Mouse (Mus musculus) neural tube, embryonic 10.5 days (tissue): ENCODE data around the gene Shisa3.

Source experiments
- DNase-seq: peaks from one replicate; pipeline ENCODE4 v3.0.0-alpha.2; 2017; ENCODE audit warnings: low spot score; ENCODE audit errors: extremely low spot score

Gene Shisa3

DNA sequence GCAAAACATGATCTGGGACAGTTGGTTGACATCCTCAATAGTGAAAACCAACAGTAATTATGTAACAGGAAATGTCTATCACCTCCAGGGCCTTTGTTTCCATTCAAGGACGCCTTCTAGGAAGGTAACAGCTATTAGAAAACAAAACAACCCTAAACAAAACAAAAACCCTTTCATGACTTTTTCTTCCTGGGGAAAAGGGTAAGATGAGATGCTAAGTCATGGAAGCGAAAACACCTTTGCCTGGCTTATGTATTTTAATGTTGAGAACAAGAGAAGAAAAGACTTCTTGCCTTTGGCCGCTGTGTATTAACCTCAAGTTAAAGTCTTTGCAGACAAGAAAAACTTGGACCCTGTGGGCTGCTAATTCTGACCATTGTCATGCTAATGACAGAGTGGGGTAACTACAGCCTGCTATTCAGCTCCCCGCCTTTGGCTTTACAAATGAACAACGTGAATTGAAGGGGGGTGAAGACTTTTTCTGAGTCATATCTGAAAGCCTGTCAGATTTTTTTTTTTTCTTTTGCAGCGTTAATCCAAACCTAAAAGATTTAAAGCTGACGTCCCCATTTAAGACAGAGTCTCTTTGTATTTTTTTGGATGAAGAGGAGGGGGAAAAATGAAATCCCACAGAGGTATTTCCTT is 25.6 kb downstream of the Shisa3 start:
- DNase-seq = peak; percentile 19

DNA sequence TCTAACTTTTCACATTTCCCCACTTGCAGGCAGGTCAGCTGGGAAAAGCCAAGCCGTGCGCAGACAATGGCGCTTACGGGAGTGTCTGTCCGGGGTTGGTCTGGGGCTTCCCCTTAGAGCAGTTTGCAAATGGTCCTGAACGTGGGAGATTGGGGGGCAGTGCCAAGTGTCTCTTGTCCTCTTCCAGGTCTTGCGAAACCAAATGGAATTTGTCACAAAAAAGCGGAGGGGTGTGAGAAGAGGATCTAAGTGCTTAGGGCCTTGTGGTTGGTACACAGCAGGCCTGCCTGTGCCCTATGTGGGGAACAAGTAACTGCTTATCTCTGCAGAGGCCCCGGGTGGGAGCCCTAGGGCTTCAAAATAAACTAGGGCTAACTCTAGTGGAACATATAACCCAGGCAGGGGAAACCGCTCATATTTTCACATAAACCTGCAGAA is 26.2 kb downstream of the Shisa3 start:
- peak; percentile 60 for DNase-seq

DNA sequence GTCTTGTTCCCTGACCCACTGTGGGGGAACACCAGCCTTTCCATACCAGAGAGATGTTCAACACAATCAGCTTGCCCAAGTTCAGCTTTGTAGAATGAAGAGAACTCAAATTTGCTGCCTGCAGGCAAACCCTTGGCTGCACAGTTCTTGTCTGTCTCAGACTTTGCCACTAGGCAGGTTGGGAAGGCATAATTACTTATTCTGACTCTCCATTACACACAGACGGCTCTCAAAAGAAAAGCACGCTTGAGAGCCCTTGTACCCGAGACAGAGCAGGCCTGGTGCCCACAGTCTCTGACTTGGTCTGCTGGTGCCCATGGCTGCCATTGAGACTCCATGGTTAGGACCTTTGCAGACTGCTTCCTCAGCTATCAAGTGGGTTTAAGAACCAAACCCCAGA is 26.7 kb downstream of the Shisa3 start:
- no peak for DNase-seq

DNA sequence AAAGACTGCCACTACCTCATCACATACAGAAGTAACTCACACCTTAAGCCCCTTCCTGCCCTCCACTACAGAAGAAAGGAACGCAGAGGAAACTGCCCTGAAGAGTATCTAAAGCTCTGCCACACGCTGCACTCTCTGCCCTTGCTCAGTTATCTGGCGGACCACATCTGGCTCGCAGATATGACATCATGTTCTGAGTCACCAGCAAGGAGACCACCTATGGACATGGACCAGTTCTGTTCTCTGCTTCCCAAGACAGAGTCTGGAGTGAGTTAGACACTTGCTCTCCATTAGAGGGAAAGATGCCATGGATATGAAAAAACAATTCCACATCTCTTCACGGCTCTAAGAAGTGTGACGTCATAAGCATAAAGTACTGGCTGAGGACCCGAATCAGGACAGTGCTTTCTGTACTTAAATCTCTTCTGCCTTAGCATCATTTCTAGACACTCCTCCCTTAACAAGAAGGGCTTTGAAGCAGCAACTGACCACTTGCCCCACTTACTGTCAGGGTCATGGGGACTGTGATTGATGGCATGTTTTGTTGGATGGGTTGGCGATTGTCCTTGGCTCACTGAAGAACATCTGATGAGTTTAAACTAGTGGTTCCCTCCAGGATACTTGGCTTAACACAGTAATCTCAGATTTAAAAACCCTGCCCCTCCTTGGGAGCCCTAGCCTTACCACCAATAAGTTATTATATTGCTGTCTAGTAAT is 33.1 kb downstream of the Shisa3 start:
- DNase-seq = peak; percentile 41

DNA sequence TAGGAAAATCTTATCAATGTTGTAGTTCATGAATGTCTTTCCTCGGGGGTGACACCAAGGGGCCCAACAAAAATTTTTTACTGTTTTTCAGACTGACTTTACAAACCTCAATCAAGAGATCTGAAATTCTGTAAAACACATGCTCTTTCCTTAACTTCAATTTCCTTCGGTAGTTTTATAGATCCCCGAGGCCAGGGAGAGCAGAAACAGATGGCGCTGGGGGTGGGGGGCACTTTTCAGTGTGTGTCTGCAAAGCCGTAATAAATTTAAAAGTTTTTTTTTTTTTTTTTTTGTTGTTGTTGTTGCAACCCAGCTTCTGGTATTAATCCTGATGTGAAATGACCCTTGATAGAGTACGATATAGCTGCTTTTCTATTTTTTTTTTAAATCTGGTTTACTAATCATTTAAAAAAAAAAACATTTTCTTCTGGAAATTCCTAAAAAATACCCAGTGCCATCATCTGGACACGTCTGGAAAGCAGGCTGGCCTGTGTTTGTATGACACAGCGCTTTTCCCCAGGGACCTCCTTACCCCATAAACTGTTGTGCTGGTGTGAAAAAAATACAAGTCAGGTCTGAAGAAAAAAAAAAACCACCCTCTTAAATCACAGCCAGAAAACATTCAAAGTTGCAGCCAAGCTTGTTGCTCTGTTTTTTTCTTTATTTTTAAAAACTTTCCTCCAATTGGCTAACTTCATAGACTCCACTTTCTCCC is 33.9 kb downstream of the Shisa3 start:
- peak; percentile 32 for DNase-seq

DNA sequence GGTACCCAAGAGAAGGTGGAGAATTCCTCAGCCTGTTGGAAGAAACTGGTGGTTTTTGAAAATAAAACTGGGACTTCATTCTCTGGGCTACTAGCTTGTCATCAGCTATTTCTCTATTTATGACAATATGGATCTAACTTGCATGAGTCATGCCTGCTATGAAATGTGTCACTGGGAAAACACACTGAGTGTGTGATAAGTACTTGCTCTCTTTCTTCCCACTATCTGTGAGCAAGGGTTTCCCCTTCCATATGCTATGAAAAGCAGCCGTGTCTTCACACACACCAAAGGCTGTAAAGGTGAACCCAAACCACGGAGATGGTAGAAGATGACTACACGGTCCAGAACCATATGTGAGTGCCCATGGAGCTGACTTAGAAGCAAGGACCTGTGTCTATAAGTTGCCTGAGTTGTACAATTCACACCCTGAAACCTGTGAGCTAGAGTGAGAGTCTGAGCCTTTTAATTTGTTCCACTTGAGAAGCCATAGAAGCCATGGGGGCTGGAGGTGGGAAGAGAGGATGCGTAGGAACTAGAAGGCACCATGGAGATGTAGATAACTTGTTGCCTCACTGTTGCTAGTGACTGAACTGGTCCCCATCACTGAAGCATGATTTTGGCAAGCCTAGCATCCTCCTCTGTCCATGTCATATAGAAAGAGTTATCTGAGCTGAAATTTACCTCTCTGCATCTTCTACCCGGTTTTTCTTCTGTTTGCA is 36.0 kb downstream of the Shisa3 start:
- no peak for DNase-seq

DNA sequence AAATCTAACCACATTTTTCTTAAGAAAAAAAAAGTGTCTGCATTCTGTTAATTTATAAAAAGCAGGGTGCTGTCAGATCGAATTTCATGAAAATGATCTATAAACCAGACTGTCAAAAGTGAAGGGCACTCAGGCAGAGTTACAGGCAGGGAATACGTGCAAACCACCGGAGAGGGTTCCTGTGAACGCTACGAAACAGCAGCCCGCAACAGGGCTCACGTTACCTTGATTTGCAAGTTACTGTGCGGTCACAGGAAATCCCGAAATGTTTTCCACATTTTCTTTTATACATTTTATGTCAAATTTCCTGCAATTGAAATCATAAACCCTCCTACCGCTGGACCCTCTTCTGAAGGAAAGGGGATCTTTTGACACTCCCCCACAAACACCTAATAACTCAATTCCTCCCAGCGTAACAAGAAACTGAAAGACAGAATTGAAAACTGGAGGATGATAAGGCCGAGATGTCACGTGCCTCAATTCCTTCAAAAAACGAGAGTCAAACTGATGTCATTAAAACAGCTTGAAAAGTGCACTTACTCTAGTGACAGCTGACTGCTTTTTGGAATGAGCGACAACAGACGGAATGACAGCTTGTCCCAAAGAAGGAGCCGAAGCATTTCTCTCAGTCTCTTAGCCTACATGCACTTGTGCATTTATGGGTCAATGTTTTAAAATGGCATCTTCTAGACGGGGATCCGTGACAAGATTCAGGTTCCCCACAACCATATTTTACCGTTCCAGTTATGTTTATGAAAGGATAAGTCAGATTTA is 39.3 kb downstream of the Shisa3 start:
- DNase-seq = no peak

DNA sequence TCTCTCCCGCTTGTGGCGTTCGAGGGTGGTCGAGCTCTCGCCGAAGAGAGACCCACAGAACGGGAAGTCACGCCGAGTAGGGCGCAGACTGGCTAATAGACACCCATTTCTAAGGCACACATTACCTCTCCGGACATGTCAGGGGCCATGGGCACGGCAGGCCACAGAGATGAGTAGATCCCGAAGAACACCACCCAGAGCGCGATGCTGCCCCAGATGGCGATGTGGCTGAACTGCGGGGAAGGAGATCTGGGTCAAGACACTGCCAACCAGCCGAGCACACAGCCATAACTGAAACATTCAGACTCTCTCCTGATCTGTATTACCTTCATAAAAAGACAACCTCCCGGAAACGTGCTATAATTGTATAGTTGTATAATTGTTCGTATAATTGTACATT is 39.9 kb downstream of the Shisa3 start:
- DNase-seq = no peak

DNA sequence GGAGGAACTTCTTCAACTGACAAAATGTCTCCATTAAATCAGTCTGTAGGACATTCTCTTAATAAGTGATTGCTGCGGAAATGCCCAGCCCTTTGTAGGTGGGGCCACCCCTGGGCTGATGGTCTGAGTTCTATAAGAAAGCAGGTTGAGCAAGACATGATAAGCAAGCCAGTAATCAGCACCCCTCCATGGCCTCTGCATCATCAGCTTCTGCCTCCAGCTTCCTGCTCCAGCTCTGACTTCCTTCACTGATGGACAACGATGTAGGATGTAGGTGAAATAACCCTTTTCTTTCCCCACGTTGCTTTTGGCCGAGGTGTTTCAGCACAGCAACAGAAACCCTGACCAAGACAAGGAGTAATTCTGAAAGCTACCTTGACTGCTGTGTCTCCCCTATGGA is 41.5 kb downstream of the Shisa3 start:
- no peak for DNase-seq

DNA sequence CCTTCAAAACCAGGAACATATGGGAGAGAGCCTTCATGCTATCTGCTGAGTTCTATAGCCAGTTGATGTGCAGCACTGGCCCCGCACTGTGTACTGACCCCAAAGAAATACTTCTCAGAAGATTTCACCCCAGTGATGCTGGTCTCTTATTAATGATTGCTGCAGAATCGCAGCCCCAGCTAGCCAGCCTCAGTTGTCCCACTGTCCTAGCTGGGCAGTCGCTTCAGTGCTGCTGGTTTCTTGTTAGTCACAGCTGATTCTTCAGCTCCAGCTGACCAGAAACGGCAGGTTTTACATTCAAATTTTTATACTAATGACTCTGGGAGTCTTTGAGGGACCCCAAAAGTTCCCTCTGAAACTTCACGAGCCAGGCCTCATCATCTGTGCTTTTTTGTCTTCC is 42.3 kb downstream of the Shisa3 start:
- no peak for DNase-seq

DNA sequence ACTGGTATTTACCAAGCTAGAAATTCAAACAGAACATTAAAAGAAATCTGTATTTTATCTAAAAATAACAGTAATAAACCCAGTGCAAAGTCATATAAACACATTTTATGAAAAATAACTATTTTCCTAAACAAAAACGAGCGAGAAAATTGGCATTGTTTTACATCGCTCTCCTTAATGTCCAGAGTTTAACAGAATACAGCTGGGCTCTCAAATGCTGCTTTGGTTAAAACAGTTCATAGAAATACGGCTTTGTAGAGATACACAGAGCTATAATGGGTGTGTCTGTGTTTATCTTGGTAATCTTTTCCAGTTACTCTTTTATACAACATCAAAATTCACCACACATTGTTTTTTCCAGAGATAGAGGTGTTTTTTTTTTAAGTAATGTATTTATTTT is 44.8 kb downstream of the Shisa3 start:
- DNase-seq = no peak

DNA sequence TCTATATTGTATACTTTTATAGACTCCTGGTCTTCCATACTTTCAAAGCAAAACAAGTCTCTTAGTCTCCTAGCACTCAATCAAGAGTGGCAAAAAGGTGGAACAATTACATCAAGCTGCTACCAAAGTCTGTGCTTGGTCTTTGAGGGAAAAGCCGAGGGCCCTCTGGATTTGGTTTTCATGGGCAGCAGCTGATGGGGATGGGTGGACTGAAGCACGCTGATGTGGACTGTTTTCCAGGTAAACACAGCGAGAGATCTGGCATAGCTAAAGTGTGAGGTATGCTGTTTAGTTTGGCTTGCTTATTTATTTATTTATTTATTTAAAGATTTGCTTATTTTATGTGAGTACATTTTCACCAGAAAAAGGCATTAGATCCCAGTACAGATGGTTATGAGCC is 45.9 kb downstream of the Shisa3 start:
- no peak for DNase-seq

DNA sequence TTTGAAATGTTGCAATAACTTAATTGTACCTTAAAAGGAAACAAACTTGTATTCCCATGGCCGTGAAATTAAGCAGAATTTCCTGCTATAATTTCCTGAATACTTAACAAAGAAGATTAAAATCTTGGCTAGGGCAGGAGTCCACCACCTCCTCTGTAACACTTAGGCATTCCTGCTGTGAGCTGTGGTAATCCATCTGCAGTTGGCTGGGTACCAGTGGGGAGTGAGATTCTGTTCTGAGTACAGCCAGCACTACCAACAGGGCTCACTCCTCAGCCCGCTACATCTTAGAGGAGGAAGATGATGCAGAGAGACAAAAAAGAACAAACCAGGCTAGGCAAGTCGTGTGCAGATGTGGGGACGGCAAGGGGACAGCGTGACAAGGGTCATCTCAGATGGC is 46.9 kb downstream of the Shisa3 start:
- no peak for DNase-seq

DNA sequence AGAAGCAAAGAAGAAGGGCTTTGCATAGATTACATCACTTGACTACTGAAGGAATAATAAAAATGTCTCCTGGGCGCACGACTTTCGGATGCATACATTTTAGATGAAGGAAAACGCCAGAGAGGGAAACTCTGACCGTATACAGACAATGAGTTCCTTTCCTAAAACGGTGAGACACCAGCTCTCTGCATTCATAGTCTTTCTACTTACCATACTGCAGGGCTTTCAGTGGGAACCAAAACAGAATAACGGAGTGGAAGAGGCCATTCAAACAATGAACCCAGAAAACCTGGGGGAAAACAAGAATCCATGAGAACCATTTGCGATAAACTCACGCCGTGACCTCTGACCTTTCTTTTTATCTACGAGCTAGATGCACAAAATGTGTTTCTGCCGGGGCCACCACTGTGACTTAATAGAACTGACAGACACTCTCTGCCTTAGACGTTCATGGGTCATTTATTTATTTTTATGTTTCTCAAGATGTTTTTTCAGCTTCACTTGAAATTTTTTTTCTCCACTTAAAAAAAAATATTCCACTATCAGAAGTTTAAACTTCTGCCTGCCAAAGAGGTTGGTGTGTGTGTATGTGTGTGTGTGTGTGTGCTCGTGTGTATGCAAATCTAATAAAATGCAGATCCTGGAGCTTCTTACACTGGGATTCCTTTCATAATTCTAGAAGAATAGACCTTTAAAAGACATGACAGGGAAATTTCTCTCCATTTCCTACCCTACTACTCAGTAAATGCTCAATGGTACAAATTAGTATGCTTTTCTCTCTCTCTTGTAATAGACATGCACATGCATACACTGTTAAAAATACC is 48.2 kb downstream of the Shisa3 start:
- DNase-seq = peak; percentile 31

DNA sequence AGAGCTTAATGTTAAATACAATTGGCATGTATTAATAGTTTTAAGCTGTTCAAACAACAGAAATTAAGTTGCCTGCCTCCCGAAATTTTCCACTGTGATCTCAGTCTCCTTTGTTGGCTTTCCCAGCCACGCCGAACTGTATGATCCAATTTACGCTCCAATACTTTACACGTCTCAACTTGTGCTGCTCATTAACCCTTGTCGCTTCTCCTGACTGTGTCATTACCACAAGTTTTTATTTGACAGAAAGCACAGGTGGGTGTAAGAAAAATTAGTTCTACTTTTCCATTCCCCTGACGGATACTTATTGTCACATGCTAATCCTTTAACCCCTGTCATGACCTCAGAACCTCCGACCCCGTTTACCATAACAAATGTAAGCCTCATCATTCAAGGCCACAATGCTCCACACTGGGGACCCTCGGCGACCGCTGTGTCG is 49.2 kb downstream of the Shisa3 start:
- DNase-seq = peak; percentile 52

DNA sequence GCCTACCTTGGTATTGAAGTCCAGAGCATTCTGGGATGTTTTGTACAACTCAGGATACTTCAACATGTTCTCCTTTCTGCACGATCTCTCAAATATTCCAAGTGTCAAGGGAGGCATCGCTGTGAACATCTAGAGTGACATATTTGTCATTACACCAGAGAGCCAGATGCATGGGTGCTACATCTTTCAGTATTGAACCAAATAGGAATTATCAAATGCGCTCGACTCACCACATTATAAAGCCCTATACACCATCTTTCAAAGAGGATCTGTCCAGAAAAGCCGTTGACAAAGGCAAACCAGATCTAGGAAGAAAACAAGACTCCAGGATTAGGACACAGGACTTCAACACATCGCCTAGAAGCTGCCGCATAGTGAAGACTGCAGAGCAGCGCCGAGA is 52.2 kb downstream of the Shisa3 start:
- DNase-seq = no peak

DNA sequence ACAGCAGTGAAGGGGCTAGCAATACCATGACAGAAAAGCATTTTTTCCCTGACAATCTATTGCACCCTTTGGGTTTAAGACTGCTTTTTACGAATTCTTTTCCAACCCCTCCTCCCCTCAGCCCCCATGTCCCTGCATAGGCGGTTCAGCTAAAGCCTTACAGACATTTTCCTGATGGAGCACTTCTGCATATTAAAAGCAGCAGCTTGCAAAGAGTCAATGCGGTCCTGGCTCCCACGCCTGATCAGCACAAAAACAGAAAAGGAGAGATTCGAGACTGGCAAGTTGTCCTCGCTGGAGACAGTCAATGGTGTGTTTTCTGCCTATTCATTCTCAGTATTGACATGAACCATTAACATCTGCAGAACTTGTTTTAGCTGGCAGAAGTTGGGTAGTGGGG is 55.0 kb downstream of the Shisa3 start:
- DNase-seq = no peak

DNA sequence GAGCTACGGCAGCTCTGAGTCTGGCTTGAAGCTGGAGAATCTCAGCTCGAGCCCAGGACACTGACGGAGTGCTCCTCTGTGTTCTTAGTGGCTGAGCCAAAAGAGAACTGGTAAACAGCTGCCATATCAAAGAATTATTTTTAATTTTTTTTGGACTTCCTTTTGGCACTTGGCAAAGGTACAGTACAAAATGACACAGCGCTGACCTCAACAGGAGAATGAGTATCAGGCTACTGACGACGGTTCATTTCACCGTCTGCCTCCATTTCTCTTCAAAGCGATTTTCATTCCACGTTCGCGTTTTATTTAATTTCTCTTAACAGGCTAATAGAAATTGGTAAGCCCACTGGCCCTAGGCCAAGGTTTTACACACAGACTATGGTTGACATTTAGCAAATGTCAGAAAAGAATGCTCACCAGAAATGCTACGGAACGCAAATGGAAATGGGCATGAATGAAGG is 61.8 kb downstream of the Shisa3 start:
- no peak for DNase-seq

DNA sequence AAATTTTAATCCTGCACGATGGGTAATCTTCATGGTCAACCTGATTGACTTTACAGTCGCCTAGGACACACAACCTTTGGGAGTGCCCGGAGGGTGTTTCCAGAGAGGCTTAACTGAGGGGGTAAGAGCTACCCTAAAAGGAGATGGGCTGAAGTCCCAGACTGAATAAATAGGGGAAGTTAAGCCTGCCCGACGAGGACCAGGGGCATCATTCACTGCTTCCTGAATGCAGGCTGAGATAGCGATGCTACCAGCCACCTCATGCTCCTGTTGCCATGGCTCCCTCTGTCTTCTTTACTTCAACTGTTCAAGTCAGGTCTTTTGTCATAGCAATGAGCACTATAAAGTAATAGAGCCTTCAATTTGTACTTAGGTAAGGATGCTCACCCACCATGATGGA is 62.5 kb downstream of the Shisa3 start:
- DNase-seq = no peak

DNA sequence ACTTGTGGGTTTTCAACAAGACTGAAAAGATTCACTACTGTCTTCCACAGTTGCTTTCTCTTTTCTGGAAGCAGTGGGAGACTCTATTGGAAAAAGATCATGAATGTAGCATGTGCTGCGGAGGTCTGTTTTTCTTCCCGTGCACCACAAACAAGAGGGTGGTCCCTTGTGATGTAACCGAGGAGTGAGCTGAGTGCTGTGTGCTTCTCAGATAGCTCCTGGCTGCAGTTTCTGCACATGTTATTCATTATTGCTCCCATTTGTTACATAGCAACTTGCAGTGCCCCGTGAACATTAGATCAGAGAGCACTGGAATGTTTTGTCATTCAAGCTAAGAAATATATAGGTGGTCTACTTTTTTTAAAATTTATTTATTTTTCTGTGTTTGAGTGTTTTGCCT is 65.3 kb downstream of the Shisa3 start:
- DNase-seq = no peak
